Mouse (Mus musculus) limb, embryonic 12.5 days (tissue): ENCODE measurements at regions not wholly inside any gene's neighbourhood (a gene's known extent, or its start where the extent isn't known, plus 50 kb on each side); places are given as distances from the start of the nearest gene placed in this dataset.
"Not testable (repeated sequence)": the region's sequence is repeated elsewhere in the genome, so short reads cannot be mapped to it uniquely, and the experiment has no call there.

Experiments used
- ATAC-seq: fragments of 200-750 bp; cut with Nextera tagmentation; 2 replicates; pipeline ENCODE4 v1.8.0; 2017; ENCODE audit warnings: low read depth, moderate TSS enrichment; ENCODE audit not compliant: insufficient number of reproducible peaks, insufficient read depth, low FRiP score, low TSS enrichment
- H3K27ac ChIP-seq: fragments of 300-500 bp; sonication (generic); 2 replicates; pipeline ENCODE4 v1.5.1; 2016; ENCODE audit warnings: mild to moderate bottlenecking, moderate library complexity
- H3K27me3 ChIP-seq: fragments of 300-500 bp; sonication (generic); 2 replicates; pipeline ENCODE4 v1.6.1; 2016; ENCODE audit warnings: mild to moderate bottlenecking, moderate library complexity
- H3K36me3 ChIP-seq: fragments of 300-500 bp; sonication (generic); 2 replicates; pipeline ENCODE4 v1.6.1; 2016; ENCODE audit warnings: mild to moderate bottlenecking, moderate library complexity
- H3K4me1 ChIP-seq: fragments of 300-500 bp; sonication (generic); replicated peaks from 2 replicates; pipeline ENCODE4 v1.6.1; 2016
- H3K4me2 ChIP-seq: fragments of 300-500 bp; sonication (generic); 2 replicates; pipeline ENCODE4 v1.6.1; 2016; ENCODE audit warnings: mild to moderate bottlenecking, moderate library complexity
- H3K4me3 ChIP-seq: fragments of 300-500 bp; sonication (generic); replicated peaks from 2 replicates; pipeline ENCODE4 v1.5.1; 2016; ENCODE audit warnings: mild to moderate bottlenecking
- H3K9ac ChIP-seq: fragments of 300-500 bp; sonication (generic); replicated peaks from 2 replicates; pipeline ENCODE4 v1.6.1; 2016; ENCODE audit warnings: mild to moderate bottlenecking, moderate library complexity
- H3K9me3 ChIP-seq: fragments of 300-500 bp; sonication (generic); 2 replicates; pipeline ENCODE4 v1.6.1; 2016; ENCODE audit warnings: mild to moderate bottlenecking, moderate library complexity
- WGBS: fragments of 180-500 bp; shearing (Covaris S2); methylation state at CpG from one replicate; pipeline ENCODE4 v1.1.7; 2016; 5-methylcytosine and 5-hydroxymethylcytosine counted together

DNA sequence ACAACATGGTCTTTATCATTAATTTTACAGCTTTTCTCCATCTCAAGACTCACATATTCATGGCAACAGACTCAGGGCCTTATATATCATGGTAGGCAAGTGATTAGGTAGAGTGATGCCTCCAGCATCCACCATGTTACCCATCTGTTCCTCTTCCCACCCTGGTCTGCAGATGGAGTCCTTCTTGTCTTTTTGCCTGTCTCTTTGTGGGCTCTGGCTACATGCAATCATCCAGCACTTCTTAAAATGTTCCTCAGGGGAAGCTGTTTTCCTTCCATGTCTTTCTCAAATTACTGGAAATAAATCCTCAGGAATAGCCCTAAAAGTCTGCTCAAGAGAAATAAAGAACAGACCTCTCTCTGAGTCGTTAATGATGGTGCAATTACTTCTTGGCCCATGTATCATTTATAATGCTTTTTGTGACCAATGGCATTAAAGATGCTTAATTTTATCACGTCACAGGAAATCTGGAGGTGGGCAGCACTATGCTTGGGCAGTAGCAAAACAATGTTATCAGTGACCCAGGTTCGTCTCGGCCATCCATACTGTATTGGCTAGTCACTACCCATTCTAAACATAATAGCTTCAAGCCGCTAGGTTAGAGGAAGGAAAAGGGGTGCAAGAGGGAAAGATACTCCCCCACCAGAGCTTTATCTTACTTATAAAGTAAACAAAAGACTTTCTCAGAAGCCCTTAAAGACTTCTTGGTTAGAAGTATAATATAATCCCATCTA lies 204.7 kb downstream of the Trib2 start:
- Histone ChIP-seq H3K9me3 (no peaks in the 10 kb centered on the region), H3K36me3 (no peaks in the 10 kb centered on the region), H3K4me3 (no peak overlapping the region), H3K4me2 (no peak overlapping the region), H3K9ac (no peak overlapping the region), H3K27ac (no peak overlapping the region), H3K27me3 (no peaks in the 10 kb centered on the region), H3K4me1 (peaks cover 3% of the 10 kb centered on the region)
- 39% methylated on average over 5 of the region's 5 CpGs for WGBS
- no peak for ATAC-seq

DNA sequence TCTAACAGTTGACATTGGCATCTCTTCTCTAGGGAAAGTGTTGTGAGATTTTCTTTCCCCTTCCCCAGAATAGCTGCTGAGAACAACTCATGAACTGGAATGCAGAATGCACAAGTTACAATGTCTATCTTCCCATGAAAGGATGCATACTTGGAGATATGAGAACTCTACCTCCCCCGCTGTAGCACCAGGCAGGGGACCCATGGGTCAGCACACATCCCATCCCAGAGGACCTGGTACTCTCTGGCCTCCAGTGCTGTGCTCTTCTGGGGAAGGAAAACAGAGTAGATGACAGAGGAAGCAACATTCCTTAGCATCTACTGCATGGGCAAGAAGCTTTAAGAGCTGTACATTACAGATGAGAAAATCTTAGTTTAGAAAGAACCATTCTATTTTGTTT lies 209.6 kb downstream of the Trib2 start:
- Histone ChIP-seq H3K9me3 (no peaks in the 10 kb centered on the region), H3K4me3 (no peak overlapping the region), H3K27ac (no peak overlapping the region), H3K36me3 (no peaks in the 10 kb centered on the region), H3K27me3 (no peaks in the 10 kb centered on the region), H3K9ac (no peak overlapping the region), H3K4me1 (peaks cover 30% of the 10 kb centered on the region), H3K4me2 (no peak overlapping the region)
- 67% methylated on average over 1 of the region's 1 CpGs for WGBS
- ATAC-seq: no peak

DNA sequence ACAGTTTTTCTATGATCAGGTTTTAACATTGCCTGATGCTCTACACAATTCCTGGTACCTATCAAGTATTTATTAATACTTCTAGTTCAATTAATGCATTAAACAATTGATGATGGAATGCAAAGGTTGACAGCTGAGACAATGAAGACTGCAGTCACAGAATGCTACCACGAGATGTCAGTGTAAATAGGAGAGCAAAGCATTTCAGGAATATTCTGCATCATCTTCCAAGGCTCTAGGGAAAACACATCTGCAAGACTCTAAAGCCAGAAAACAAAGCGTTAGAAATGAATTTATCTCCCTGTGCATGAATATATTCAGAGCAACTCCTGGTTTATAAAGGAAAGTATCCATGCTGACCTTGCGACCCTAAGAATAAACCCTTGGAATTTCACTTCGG lies 210.6 kb downstream of the Trib2 start:
- H3K27me3 ChIP-seq: no peaks in the 10 kb centered on the region
- no peaks in the 10 kb centered on the region for H3K9me3 ChIP-seq
- no peak overlapping the region for H3K4me3 ChIP-seq
- 43% methylated on average over 4 of the region's 4 CpGs for WGBS
- no peak overlapping the region for H3K9ac ChIP-seq
- peaks cover 30% of the 10 kb centered on the region for H3K4me1 ChIP-seq
- no peaks in the 10 kb centered on the region for H3K36me3 ChIP-seq
- no peak overlapping the region for H3K4me2 ChIP-seq
- no peak for ATAC-seq
- no peak overlapping the region for H3K27ac ChIP-seq

DNA sequence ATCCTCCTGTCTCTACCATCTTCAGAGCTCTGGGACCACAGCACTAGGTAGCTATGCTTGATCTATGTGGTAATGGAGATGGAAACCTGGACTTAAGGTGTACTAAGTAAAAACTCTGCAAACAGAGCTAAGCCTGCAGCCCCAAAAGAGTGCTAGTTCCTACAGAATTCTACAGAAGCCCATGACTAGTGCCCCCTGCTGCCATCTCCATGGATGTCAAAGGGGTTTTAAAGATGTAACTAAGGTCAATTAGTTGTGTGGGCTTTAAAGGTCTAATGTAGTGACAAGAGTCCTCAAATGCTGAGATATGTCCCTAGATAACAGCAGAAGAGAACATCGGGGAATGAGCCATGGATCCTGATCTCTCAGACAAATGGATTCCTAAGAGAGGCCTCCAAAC lies 212.1 kb downstream of the Trib2 start:
- Histone ChIP-seq H3K27ac (no peak overlapping the region), H3K4me3 (no peak overlapping the region), H3K36me3 (no peaks in the 10 kb centered on the region), H3K4me2 (no peak overlapping the region), H3K9ac (no peak overlapping the region), H3K9me3 (no peaks in the 10 kb centered on the region), H3K27me3 (no peaks in the 10 kb centered on the region), H3K4me1 (peaks cover 30% of the 10 kb centered on the region)
- 77% methylated on average over 1 of the region's 1 CpGs for WGBS
- ATAC-seq: no peak

DNA sequence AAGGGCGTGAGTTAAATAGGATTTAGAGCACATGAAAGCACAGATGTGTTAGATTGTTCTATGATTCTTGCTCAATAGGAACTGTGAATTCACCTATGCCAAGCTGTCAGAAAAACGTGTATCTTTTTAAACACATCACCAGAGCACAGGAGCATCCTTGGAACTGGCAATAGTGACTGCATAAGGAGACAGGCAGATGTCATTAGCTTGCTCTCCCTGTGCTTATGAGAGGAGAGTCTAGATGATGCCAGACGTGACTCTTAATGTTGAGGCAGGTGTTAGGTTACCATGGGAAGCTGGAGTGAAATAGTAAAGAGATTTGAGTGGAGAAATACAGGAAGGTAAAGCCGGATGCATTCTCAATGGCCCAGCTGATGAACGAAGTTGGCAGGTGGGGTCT lies 212.8 kb downstream of the Trib2 start:
- H3K4me1 ChIP-seq: peaks cover 30% of the 10 kb centered on the region
- H3K9ac ChIP-seq: no peak overlapping the region
- ATAC-seq: no peak
- H3K36me3 ChIP-seq: no peaks in the 10 kb centered on the region
- H3K27ac ChIP-seq: peak overlapping the region; percentile 1; the same call in 1 of the 2 replicates
- no peak overlapping the region for H3K4me2 ChIP-seq
- no peaks in the 10 kb centered on the region for H3K27me3 ChIP-seq
- no peaks in the 10 kb centered on the region for H3K9me3 ChIP-seq
- 56% methylated on average over 5 of the region's 5 CpGs for WGBS
- no peak overlapping the region for H3K4me3 ChIP-seq

DNA sequence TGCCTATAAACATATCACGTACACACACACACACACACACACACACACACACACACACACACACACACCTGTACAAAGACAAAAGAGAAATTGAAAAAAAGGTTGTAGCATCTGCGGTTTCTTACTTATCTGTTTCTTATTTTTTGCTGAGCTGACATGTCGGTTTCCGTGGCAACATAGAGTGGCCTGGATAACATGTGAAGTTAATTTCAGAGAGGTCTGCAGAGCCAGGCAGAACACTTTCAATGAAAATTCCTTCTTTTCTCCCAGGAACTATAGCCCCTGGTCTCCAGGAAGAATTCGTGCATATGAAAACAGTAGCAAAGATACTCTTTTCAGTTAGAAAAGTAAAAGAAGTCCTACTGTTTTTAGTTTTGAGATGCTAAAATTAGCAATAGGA lies 213.4 kb downstream of the Trib2 start:
- no peak for ATAC-seq
- Histone ChIP-seq H3K4me1 (peaks cover 30% of the 10 kb centered on the region), H3K27me3 (no peaks in the 10 kb centered on the region), H3K27ac (peak overlapping the region; percentile 59), H3K36me3 (no peaks in the 10 kb centered on the region), H3K4me3 (no peak overlapping the region), H3K4me2 (no peak overlapping the region), H3K9me3 (no peaks in the 10 kb centered on the region), H3K9ac (no peak overlapping the region)
- 38% methylated on average over 5 of the region's 5 CpGs for WGBS

DNA sequence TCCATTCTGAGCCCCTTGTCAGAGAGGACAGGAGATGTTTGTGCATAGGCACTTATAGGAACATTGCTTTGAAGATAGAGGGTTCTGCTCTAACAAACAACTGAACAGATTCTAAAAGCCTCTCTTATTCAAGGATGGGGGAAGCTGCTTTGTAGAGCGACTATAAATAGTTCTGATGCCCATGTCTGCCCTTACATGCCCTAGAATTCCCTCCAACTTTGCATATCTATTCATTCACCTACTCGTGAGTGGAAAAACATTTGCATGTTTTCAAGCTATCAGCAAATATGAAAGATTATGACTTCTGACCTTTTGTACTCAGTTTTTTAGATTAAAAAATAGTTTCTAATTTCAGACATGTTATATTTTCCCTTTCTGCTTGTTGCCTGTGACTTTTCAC lies 222.0 kb downstream of the Trib2 start:
- Histone ChIP-seq H3K27ac (no peak overlapping the region), H3K4me3 (no peak overlapping the region), H3K9me3 (no peaks in the 10 kb centered on the region), H3K9ac (no peak overlapping the region), H3K27me3 (no peaks in the 10 kb centered on the region), H3K4me1 (no peaks in the 10 kb centered on the region), H3K36me3 (no peaks in the 10 kb centered on the region), H3K4me2 (no peak overlapping the region)
- 64% methylated on average over 2 of the region's 2 CpGs for WGBS
- ATAC-seq: no peak

DNA sequence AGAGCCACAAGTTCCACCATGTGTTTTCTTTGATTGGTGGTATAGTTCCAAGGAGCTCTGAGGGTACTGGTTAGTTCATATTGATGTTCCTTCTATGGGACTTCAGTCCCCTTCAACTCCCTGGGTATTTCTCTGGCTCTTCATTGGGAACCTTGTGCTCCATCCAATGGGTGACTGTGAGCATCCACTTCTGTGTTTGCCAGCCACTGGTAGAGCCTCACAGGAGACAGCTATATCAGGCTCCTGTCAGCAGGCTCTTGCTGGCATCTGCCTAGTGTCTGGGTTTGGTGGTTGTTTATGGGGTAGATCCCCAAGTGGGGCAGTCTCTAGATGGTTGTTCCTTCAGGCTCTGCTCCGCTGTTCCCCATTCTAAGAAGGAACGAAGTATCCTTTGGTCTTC lies 228.9 kb downstream of the Trib2 start:
- not testable (repeated sequence) for ATAC-seq, H3K4me2 ChIP-seq, H3K9me3 ChIP-seq, H3K27me3 ChIP-seq, H3K9ac ChIP-seq, H3K27ac ChIP-seq, H3K4me1 ChIP-seq, H3K36me3 ChIP-seq, H3K4me3 ChIP-seq
- WGBS: 84% methylated on average over 2 of the region's 2 CpGs

DNA sequence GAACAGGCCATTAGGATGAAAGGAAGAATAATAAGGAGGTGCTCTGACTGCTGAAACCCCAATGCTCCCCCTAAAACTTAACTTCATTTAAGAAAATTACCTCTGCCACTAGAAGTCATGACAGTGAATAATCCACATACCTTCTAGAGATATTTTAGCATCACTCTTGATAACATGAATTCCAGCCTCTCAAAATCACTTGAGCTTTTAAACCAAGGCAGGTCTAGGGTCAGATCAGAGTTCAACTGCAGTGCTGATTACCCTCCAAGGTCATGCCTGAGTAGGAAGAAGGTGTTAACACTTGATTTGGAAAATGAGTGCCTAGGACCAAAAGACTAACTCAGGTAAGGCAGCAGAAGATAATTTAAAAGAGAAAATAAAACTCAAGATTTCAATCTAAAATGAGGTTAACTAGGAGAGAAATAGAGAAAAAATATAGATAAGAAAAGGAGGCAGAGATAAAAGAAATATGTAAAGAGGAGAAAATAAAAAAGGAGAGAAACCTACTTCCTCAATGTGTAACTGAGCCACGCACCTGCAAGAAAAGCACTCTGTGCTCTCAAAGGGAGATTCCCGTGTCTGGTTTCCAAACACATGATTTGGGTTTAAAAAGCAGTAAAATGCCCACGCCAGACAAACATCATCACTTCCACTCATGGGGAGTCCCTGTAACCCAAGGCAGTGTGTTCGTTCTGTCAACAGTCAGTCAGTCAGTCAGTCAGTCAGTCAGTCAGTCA lies 229.8 kb downstream of the Trib2 start:
- WGBS: 70% methylated on average over 4 of the region's 4 CpGs
- no peak for ATAC-seq

DNA sequence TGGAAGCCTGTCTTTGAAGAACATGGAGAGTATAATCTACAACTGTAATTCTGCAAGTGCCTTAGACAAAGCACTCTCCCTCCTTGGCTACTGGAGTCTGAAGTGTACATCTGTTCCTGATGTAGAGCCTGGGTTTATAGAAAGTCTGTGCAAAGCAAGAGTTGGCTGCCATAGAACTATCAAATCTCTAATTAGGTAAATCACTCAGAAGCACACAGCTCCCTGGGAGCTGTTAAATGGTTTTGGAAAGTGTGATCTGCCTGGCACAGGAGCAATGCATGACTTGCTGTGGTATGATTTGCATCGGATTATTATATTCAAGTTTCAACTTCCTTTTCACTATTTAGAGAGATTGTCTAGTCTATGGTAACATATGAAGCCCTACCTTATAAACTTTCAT lies 230.9 kb downstream of the Trib2 start:
- H3K4me1 ChIP-seq: no peaks in the 10 kb centered on the region
- no peak overlapping the region for H3K27ac ChIP-seq
- no peaks in the 10 kb centered on the region for H3K36me3 ChIP-seq
- no peak overlapping the region for H3K4me2 ChIP-seq
- 69% methylated on average over 1 of the region's 1 CpGs for WGBS
- no peaks in the 10 kb centered on the region for H3K9me3 ChIP-seq
- H3K4me3 ChIP-seq: no peak overlapping the region
- no peak overlapping the region for H3K9ac ChIP-seq
- no peaks in the 10 kb centered on the region for H3K27me3 ChIP-seq
- ATAC-seq: no peak

More for the DNA sequence above, 229.8 kb downstream of the Trib2 start:
- H3K9ac ChIP-seq: no peak overlapping the region
- no peak overlapping the region for H3K4me2 ChIP-seq
- no peak overlapping the region for H3K27ac ChIP-seq
- no peaks in the 10 kb centered on the region for H3K27me3 ChIP-seq
- no peaks in the 10 kb centered on the region for H3K4me1 ChIP-seq
- H3K36me3 ChIP-seq: no peaks in the 10 kb centered on the region
- no peak overlapping the region for H3K4me3 ChIP-seq
- H3K9me3 ChIP-seq: no peaks in the 10 kb centered on the region

DNA sequence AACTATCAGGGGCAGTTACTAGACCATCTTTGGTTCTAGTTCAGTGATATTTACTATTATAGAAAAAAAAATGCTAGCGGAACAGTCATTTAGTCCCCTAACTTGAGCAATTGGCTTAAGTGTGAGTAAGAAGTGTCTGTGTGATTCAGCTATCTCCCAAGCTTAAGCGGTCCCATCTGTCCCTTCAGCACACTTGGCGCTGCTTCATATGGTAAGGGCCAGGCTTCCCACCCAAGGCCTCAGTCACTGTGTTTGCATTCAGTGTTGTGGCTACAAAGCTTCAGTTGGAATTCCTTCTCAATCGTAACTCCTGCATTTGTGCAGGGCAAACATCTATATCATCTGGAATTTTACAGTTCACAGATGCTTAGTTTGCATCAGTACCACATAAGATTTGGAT lies 232.0 kb downstream of the Trib2 start:
- no peak for ATAC-seq
- no peak overlapping the region for H3K4me2 ChIP-seq

DNA sequence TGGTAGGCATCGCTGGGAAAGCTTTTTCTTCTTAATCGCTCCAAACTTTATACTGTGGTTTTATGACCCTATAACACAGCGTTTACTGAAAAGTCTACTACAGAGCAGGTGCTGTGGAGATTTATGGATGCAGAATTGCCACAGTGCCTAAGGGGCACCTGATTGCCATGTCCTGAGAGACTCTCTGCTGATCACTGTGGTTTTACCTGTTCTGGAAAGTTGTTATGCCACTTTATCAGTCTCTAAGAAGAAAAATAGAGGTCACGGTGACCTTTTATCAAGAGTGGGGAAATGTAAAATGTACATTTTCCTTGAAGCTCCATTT lies 250.0 kb downstream of the Trib2 start:
- peak overlapping the region; percentile 62 for H3K27ac ChIP-seq
- ATAC-seq: peak; percentile 78; the same call in 1 of the 2 replicates

More for the DNA sequence above, 232.0 kb downstream of the Trib2 start:
- Histone ChIP-seq H3K9ac (no peak overlapping the region), H3K4me1 (no peaks in the 10 kb centered on the region), H3K4me3 (no peak overlapping the region), H3K9me3 (no peaks in the 10 kb centered on the region), H3K27ac (no peak overlapping the region), H3K36me3 (no peaks in the 10 kb centered on the region), H3K27me3 (no peaks in the 10 kb centered on the region)
- 79% methylated on average over 4 of the region's 4 CpGs for WGBS

More for the DNA sequence above, 250.0 kb downstream of the Trib2 start:
- 19% methylated on average over 4 of the region's 4 CpGs for WGBS
- H3K4me3 ChIP-seq: no peak overlapping the region
- peak overlapping the region; percentile 13; the same call in 1 of the 2 replicates for H3K4me2 ChIP-seq
- H3K9me3 ChIP-seq: no peaks in the 10 kb centered on the region
- H3K9ac ChIP-seq: no peak overlapping the region
- no peaks in the 10 kb centered on the region for H3K36me3 ChIP-seq
- H3K27me3 ChIP-seq: peaks cover 4% of the 10 kb centered on the region; the same call in 1 of the 2 replicates
- peaks cover 14% of the 10 kb centered on the region; the same call in 1 of the 2 replicates for H3K4me1 ChIP-seq
